Mouse (Mus musculus): ENCODE results near the gene Rhot1. TPM values are rescaled to one million over a fixed set of nuclear protein-coding genes. Genes with fewer than 3 reads are reported as not detected.

Rhot1 gene
- 48.5 and 49.4 TPM in 2 replicates for polyA plus RNA-seq (2012; rRNA removed)

- DNase-seq (ENCODE audit: low read depth) = peak; percentile 98
- TF ChIP-seq POLR2A (IDR thresholded peaks at IDR 0.05; ENCODE audit: borderline replicate concordance, extremely low read depth, insufficient read depth, insufficient read length, poor library complexity, severe bottlenecking) (peak; percentile 95), CTCF (IDR thresholded peaks at IDR 0.05; ENCODE audit: borderline replicate concordance, extremely low read depth, insufficient read depth, insufficient read length) (peak; percentile 92)
Observed at GRCm38 (mm10) chr11:80208860-80209800, at the start of gene Rhot1. Gene Rhot1 (plus strand): TSS chr11:80209019.

- TF ChIP-seq POLR2A (IDR thresholded peaks at IDR 0.05; ENCODE audit: borderline replicate concordance, extremely low read depth, insufficient read depth, insufficient read length, poor library complexity, severe bottlenecking) (no peak), CTCF (IDR thresholded peaks at IDR 0.05; ENCODE audit: borderline replicate concordance, extremely low read depth, insufficient read depth, insufficient read length) (no peak)
- DNase-seq (ENCODE audit: low read depth) = no peak
Observed at GRCm38 (mm10) chr11:80161041-80161440, 47.8 kb upstream of the Rhot1 start.

- no peak for DNase-seq (ENCODE audit: low read depth)
- no peak for TF ChIP-seq CTCF (IDR thresholded peaks at IDR 0.05; ENCODE audit: borderline replicate concordance, extremely low read depth, insufficient read depth, insufficient read length)
- TF ChIP-seq POLR2A (IDR thresholded peaks at IDR 0.05; ENCODE audit: borderline replicate concordance, extremely low read depth, insufficient read depth, insufficient read length, poor library complexity, severe bottlenecking) = no peak
Observed at GRCm38 (mm10) chr11:80163362-80164116, 45.3 kb upstream of the Rhot1 start.

- DNase-seq (ENCODE audit: low read depth) = no peak
- TF ChIP-seq POLR2A (IDR thresholded peaks at IDR 0.05; ENCODE audit: borderline replicate concordance, extremely low read depth, insufficient read depth, insufficient read length, poor library complexity, severe bottlenecking) (no peak), CTCF (IDR thresholded peaks at IDR 0.05; ENCODE audit: borderline replicate concordance, extremely low read depth, insufficient read depth, insufficient read length) (no peak)
Observed at GRCm38 (mm10) chr11:80164224-80164623, 44.6 kb upstream of the Rhot1 start.

- DNase-seq (ENCODE audit: low read depth) = no peak
- no peak for TF ChIP-seq POLR2A (IDR thresholded peaks at IDR 0.05; ENCODE audit: borderline replicate concordance, extremely low read depth, insufficient read depth, insufficient read length, poor library complexity, severe bottlenecking)
- TF ChIP-seq CTCF (IDR thresholded peaks at IDR 0.05; ENCODE audit: borderline replicate concordance, extremely low read depth, insufficient read depth, insufficient read length) = no peak
Observed at GRCm38 (mm10) chr11:80168121-80168520, 40.7 kb upstream of the Rhot1 start.

GRCm38 (mm10) chr11:80168611-80169249 is 40.1 kb upstream of the Rhot1 start:
- no peak for TF ChIP-seq CTCF (IDR thresholded peaks at IDR 0.05; ENCODE audit: borderline replicate concordance, extremely low read depth, insufficient read depth, insufficient read length)
- TF ChIP-seq POLR2A (IDR thresholded peaks at IDR 0.05; ENCODE audit: borderline replicate concordance, extremely low read depth, insufficient read depth, insufficient read length, poor library complexity, severe bottlenecking) = no peak
- no peak for DNase-seq (ENCODE audit: low read depth)

GRCm38 (mm10) chr11:80169629-80170028 is 39.2 kb upstream of the Rhot1 start:
- TF ChIP-seq POLR2A (IDR thresholded peaks at IDR 0.05; ENCODE audit: borderline replicate concordance, extremely low read depth, insufficient read depth, insufficient read length, poor library complexity, severe bottlenecking) = no peak
- TF ChIP-seq CTCF (IDR thresholded peaks at IDR 0.05; ENCODE audit: borderline replicate concordance, extremely low read depth, insufficient read depth, insufficient read length) = no peak
- no peak for DNase-seq (ENCODE audit: low read depth)

- no peak for DNase-seq (ENCODE audit: low read depth)
- TF ChIP-seq CTCF (IDR thresholded peaks at IDR 0.05; ENCODE audit: borderline replicate concordance, extremely low read depth, insufficient read depth, insufficient read length) (no peak), POLR2A (IDR thresholded peaks at IDR 0.05; ENCODE audit: borderline replicate concordance, extremely low read depth, insufficient read depth, insufficient read length, poor library complexity, severe bottlenecking) (no peak)
Observed at GRCm38 (mm10) chr11:80170351-80170750, 38.5 kb upstream of the Rhot1 start.

- DNase-seq (ENCODE audit: low read depth) = no peak
- TF ChIP-seq POLR2A (IDR thresholded peaks at IDR 0.05; ENCODE audit: borderline replicate concordance, extremely low read depth, insufficient read depth, insufficient read length, poor library complexity, severe bottlenecking) (no peak), CTCF (IDR thresholded peaks at IDR 0.05; ENCODE audit: borderline replicate concordance, extremely low read depth, insufficient read depth, insufficient read length) (no peak)
Observed at GRCm38 (mm10) chr11:80171884-80172283, 36.9 kb upstream of the Rhot1 start.

GRCm38 (mm10) chr11:80173963-80174670 is 34.7 kb upstream of the Rhot1 start:
- TF ChIP-seq POLR2A (IDR thresholded peaks at IDR 0.05; ENCODE audit: borderline replicate concordance, extremely low read depth, insufficient read depth, insufficient read length, poor library complexity, severe bottlenecking) (no peak), CTCF (IDR thresholded peaks at IDR 0.05; ENCODE audit: borderline replicate concordance, extremely low read depth, insufficient read depth, insufficient read length) (no peak)
- DNase-seq (ENCODE audit: low read depth) = no peak

Measured in brain, embryonic 14.5 days (tissue).